Mouse (Mus musculus) megakaryocyte-erythroid progenitor cell, adult 5-6 weeks (primary cell): Measurements from ENCODE around the gene Nxnl1. TPM values are rescaled to one million over a fixed set of nuclear protein-coding genes. Genes with fewer than 3 reads are reported as not detected.
"Not testable (repeated sequence)": the region's sequence is repeated elsewhere in the genome, so short reads cannot be mapped to it uniquely, and the experiment has no call there.

Experiments
- ATAC-seq: replicated peaks from 2 replicates; pipeline ENCODE4 v1.8.0; 2016; ENCODE audit warnings: mild to moderate bottlenecking, inconsistent platforms; ENCODE audit not compliant: severe bottlenecking, poor library complexity, low FRiP score, low TSS enrichment
- total RNA-seq, 2 experiments: library from RNA; stranded (forward) in 1 of 2; stranded (reverse) in 1 of 2; fragments of 200-1000, 215-1000 nt in 1 of 2; fragments of >200 nt in 1 of 2; fragmentation: Nextera tagmentation in 1 of 2; gene quantifications; 2 replicates each; pipeline ENCODE4 v1.2.3; 2014 to 2017

Gene Nxnl1
- total RNA-seq, 2 experiments from 2014 or later: not detected

- no peak for ATAC-seq
Observed at GRCm38 (mm10) chr8:71560765-71561164, 5.6 kb downstream of the Nxnl1 start.

GRCm38 (mm10) chr8:71560071-71560470 lies 6.3 kb downstream of the Nxnl1 start:
- no peak for ATAC-seq

GRCm38 (mm10) chr8:71558958-71559690 lies 7.3 kb downstream of the Nxnl1 start:
- ATAC-seq: peak; percentile 58

GRCm38 (mm10) chr8:71558071-71558957 lies 8.1 kb downstream of the Nxnl1 start, which contains the start of gene Tmem221:
TSS of gene Tmem221 (minus strand) at chr8:71558871.
- 0 out of 2 replicates have a peak, but pooled peaks have one; percentile 1 for ATAC-seq

- no peak; the same call in 1 of the 2 replicates for ATAC-seq
Observed at GRCm38 (mm10) chr8:71554644-71555043, 11.8 kb downstream of the Nxnl1 start.

GRCm38 (mm10) chr8:71554001-71554400 lies 12.4 kb downstream of the Nxnl1 start:
- ATAC-seq: no peak

GRCm38 (mm10) chr8:71552770-71553169 lies 13.6 kb downstream of the Nxnl1 start:
- ATAC-seq: no peak

GRCm38 (mm10) chr8:71550754-71551153 lies 15.6 kb downstream of the Nxnl1 start:
- no peak for ATAC-seq

GRCm38 (mm10) chr8:71547590-71547989 lies 18.8 kb downstream of the Nxnl1 start:
- no peak for ATAC-seq

GRCm38 (mm10) chr8:71545053-71545452 lies 21.3 kb downstream of the Nxnl1 start:
- no peak for ATAC-seq

- no peak for ATAC-seq
Observed at GRCm38 (mm10) chr8:71543755-71544154, 22.6 kb downstream of the Nxnl1 start.

GRCm38 (mm10) chr8:71542632-71543343 lies 23.6 kb downstream of the Nxnl1 start, which contains the start of gene Mvb12a:
TSS of gene Mvb12a (plus strand) at chr8:71542922.
- peak; percentile 94 for ATAC-seq

GRCm38 (mm10) chr8:71537028-71537867 lies 29.2 kb downstream of the Nxnl1 start, which contains the start of gene Bst2:
TSS of gene Bst2 (minus strand) at chr8:71537456.
- ATAC-seq: peak; percentile 96

GRCm38 (mm10) chr8:71535663-71536062 lies 30.7 kb downstream of the Nxnl1 start:
- no peak for ATAC-seq

GRCm38 (mm10) chr8:71534263-71534810 lies 32.1 kb downstream of the Nxnl1 start:
- no peak for ATAC-seq

GRCm38 (mm10) chr8:71530735-71531467 lies 35.5 kb downstream of the Nxnl1 start:
- ATAC-seq: not testable (repeated sequence)

GRCm38 (mm10) chr8:71528362-71529073 lies 37.9 kb downstream of the Nxnl1 start:
- no peak for ATAC-seq
